Mouse (Mus musculus) cerebellum, postnatal 14 days (tissue): ENCODE data around the gene Skap2.

Source experiments
- DNase-seq, 2 experiments: peaks; one replicate each; pipeline ENCODE4 v3.0.0; 2021; ENCODE audit warnings: mixed read lengths in 2 of 2

Gene Skap2

GRCm38 (mm10) chr6:51838177-51838576 lies 174.2 kb downstream of the Skap2 start:
- no peak for DNase-seq

GRCm38 (mm10) chr6:51833362-51833761 lies 179.0 kb downstream of the Skap2 start:
- DNase-seq: no peak

GRCm38 (mm10) chr6:51825621-51826021 lies 186.7 kb downstream of the Skap2 start:
- peak; percentile 42 to 56 for DNase-seq

GRCm38 (mm10) chr6:51824136-51824830 lies 188.1 kb downstream of the Skap2 start:
- DNase-seq: no peak

GRCm38 (mm10) chr6:51822049-51822448 lies 190.3 kb downstream of the Skap2 start:
- peak; percentile 83 to 88 for DNase-seq

GRCm38 (mm10) chr6:51820853-51821252 lies 191.5 kb downstream of the Skap2 start:
- DNase-seq: no peak

GRCm38 (mm10) chr6:51816892-51817621 lies 195.3 kb downstream of the Skap2 start:
- DNase-seq: peak; percentile 39 to 44

GRCm38 (mm10) chr6:51810906-51811305 lies 201.4 kb downstream of the Skap2 start:
- no peak for DNase-seq

- no peak for DNase-seq
Measured at GRCm38 (mm10) chr6:51809164-51809824, 203.1 kb downstream of the Skap2 start.

- no peak for DNase-seq
Measured at GRCm38 (mm10) chr6:51808011-51808410, 204.3 kb downstream of the Skap2 start.
